Mouse (Mus musculus): ENCODE measurements around the gene Cdc42bpa.

The Cdc42bpa gene

DNA sequence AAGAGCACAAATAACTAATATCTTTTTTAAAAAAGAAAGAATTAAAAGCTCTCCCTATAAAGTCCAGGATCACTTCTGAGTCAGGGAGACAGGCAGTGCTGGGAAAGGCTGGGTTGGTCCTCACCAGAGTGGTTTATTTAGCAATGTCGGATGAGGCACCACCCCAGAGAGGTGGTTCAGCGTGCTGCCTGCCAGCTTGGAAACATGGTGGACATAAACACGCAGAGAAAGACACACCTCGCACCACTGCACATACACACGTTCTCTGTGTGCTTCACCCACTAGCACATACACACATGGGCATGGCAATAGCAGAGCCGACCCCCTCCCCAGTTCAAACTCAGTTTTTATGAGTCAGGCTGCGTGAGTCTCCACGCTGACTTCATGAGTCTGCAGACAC lies 230.8 kb downstream of the Cdc42bpa start:
- no peak for DNase-seq (ENCODE audit: low spot score in 2 of 2)

DNA sequence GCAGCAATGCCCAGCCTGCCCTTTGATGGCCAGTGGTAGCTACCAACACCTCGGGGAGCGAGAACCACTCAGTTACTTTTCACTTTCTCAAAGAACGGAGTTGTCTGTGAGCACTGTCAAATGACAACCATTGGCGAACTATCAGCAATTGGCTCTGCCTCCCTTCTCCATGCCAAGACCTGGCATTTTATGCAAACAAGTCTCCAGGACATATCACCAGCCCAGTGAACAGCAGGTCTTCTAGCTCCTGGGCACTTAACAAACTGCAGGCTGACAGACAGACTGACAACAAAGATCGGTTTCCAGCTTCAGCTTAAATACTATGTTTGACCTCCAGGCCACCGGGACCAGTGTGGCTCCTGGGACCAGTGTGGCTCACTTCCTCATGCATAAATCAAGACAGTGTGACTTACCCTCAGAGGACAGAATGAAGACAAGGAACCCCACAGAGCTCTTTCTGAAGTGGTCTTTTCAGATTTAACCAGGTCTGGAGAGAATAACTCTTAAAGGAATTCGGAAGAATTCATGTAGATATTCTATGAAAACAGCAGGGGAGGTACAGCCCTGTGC lies 231.5 kb downstream of the Cdc42bpa start:
- DNase-seq (ENCODE audit: low spot score in 2 of 2), result no peak

DNA sequence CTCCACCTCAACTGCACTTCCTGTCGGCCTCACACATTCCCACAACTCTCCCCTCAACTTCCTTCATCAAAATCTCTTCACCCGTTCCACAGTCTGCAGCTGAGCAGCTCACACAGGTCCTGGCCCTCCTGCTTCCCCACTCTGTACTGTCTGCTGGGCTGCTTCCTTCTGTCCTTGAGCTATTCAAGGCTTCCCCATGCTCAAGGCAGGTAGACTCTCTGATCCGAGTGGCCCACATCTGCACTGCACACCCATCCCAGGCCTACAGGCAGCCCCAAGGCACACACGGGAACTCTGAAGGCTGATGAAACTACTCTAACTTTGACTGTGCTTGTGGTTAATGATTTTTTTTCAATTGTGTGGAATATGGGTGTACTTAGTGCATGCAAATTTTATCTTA lies 232.6 kb downstream of the Cdc42bpa start:
- no peak for DNase-seq (ENCODE audit: low spot score in 2 of 2)

DNA sequence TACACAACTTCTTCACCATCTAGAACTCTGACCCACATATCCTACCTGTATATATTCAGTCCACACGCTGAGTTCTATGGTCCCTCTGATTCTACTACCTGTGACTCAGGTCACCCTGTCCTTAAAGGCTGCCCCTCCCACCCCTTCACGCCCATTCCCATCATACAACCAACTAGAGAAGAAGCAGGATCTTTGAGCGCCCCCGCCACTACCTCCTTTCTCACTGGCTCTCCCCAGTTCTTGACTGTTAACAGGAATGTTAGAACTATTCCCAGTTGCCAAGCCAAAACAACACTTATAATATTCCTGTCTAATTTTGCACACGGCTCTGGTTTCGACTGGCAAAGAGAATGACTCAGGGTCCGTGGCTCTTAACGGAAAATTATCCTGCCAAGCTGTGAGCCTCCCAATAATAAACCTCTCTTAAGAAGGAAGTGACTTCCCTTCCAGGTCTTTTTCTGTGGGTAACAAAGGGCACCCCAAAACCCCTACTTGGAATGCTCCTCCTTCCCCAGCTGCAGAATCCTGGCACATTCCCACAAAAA lies 233.2 kb downstream of the Cdc42bpa start:
- DNase-seq (ENCODE audit: low spot score in 2 of 2), result no peak

DNA sequence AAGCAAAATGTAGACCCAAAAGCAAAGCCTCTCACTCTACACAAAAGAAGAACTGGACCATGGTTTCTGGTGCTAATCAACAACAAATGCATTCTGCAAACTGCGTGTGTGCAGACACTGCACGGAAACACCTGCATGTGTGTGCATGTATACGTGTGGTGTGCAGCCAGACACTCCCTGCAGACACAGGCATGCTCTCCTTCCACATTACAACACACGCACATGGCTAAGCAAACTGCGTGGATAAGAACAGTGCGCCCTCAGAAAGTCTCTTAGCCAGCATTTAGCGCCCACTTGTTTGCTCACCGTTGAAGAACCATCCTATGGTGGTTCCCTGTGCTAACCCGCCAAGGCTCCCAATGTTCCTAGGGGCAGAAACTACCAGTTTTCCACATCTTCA lies 233.8 kb downstream of the Cdc42bpa start:
- DNase-seq (ENCODE audit: low spot score in 2 of 2), result no peak

DNA sequence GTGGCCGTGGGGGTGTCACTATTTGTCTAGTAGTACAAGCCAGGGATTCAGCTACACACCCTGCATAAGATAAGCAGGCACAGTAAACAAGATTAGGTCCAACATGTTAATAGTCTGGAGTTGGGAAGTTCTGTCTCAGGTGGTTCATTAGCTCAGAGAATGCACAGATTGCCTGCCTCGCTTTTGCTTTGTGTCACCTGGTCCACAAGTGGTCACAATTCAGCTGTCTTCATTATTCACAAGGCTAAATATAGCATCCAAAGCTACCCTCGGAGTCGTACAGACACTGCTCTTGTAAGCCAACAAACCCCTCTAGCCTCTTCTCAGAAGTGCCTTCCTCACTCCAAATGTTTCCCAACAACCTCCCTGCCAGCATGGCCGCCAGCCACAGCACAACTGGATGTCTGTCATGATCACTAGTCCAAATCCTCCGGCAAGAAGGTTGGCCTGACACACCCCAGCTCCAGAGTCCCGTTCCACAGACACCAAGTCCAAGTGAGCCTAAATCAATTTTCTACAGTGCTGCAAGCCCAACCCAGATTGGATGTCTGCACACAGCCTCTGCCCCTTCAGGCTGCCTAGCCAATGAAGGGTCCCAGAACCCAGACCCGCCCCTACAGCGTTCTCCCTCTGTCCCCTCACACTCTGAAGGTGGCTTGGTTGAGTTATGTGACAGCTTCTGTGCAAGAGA lies 234.7 kb downstream of the Cdc42bpa start:
- peak in 1 of 2 experiments; percentile 54 for DNase-seq (ENCODE audit: low spot score in 2 of 2)

DNA sequence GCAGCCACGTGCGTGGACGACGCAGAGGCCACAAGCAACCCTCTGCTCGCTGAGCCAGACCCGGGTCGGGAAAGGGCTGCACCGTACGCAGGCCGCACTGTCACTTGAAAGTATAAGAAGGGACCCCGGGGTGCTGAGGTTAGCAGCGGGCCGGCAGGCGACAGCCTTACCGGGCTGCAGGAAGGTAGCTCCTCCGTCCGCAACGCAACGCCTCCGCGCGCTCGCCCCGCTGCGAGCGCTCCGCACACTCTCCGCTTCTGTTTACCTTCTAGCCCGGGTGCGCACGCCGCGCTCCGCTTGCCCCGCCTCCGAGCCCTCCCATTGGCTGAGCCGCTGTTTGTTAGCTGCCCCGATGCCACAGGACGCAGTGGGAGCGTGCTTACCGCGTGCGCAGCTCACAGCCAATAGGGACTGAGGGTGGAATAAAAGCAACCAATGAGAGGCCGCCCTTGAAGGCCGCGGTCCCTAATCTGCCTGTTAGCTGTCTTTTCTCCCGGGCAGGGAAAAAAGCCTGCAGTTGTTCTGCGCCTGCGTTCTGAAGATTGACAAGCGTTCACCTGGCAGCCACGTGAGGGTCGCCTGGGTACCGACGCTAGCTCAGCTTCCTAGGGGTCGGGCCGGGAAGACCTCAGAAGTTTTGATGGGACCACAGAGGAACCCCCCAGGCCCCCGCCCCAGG lies 235.6 kb downstream of the Cdc42bpa start:
- DNase-seq (ENCODE audit: low spot score in 2 of 2), result peak; percentile 97 to 99

DNA sequence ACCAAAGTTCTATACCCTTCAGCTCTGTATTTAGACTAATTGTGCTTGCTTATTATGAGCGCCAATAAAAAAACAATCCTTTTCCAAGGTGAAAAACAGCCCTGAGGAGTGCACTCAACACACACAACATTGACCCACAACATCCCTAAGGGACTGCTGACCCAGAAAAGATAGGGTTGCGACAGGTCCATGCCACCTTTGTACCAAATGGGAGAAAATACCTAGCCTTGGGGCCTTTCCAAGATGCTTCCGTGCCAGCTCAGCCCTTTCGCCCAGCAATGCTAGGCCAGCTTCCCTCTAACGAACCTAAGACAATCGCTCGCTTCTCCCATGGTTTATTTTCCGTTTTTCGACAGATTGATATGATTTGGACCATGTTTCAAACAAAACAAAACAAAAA lies 236.2 kb downstream of the Cdc42bpa start:
- peak in 1 of 2 experiments; percentile 48 for DNase-seq (ENCODE audit: low spot score in 2 of 2)

DNA sequence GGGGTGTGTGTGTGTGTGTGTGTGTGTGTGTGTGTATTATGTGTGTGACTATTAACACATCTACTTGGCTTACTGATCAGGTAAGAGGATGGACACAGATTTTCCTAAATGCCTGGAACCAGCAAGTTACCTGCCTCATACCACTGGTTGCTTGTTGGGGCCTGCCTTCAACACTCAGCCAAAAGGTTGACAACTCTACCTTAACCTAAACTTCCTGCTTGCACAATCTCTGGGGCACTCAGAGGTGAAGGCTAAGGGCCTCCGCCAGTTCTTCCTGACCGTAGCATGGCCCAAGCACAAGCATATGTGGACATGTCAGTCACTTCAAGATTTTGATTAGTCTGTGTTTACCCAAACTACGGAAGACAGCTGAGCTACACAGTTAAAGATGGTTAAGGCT lies 237.7 kb downstream of the Cdc42bpa start:
- peak; percentile 60 to 62 for DNase-seq (ENCODE audit: low spot score in 2 of 2)

DNA sequence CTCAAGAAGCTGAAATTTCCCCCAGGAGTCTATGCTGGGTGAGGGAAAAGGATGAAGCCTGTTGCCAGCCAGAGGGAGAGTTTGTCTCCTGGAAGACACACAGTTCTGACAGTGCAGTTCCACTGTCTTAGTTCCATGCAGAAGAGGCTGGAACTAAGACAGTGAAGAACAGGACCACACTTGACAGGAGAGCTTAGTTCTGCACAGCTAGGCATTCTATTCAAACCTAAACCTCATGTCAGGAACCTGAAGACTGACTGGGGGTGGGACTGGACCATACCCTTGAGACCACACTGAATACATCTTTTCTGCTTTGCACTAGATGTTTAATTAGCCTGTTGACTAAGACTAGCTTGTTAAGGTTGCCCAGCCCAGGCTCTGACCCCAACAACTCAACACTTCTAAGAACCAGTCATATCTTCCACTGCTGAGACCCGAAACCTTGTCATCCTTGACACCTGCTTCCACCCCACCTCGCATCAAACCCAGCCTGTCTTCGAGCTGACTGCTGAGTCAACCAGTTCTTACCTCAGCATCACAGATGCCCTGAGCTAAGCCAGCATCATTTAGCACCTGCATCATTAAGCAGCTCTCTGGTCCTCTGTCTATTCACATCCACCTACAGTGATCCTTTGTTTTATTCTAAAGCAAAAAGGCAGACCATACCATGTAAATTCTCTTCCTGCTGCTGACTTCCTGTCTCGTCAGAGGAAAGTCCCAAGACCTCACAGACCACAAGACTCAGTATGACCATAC lies 238.9 kb downstream of the Cdc42bpa start, which contains the start of gene Coq8a:
Gene Coq8a (minus strand): TSS at position 644 of the 756 bp plus-strand sequence.
- DNase-seq (ENCODE audit: low spot score in 2 of 2), result no peak

DNA sequence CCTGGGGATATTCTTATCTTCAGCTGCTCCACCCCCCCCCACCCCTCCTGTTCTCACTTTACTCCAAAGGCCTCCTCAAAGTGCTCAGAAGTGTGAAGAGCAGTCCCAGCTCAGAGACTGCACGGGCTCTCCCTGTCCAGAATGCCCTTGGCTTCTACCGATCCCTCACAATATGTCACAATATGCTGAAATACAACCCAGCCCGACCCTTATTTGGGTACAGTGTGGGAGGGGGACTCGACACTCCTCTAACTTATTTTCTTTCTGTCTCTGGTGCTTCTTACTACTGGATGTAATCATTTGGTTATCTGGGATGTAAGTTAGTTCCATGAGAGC lies 239.4 kb downstream of the Cdc42bpa start:
- DNase-seq (ENCODE audit: low spot score in 2 of 2), result no peak

DNA sequence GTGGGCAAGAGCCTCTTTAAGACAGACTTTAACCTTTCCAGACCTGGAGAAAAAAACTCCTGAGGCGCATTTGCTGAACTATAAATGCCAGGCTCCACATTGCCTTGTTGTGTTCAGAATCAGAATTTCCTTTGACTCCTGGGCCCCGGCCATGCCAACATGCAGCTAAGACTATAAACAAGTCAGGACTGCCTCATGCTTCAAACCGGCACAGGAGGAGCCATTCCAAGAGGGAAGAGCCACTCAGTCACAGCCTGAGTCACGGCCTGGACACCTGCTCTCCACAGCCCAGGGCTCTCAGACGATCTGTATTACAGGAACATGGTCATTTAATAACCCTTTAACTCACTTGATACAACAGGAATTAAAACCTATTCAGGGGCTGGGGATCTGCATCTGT lies 240.4 kb downstream of the Cdc42bpa start:
- DNase-seq (ENCODE audit: low spot score in 2 of 2), result no peak

DNA sequence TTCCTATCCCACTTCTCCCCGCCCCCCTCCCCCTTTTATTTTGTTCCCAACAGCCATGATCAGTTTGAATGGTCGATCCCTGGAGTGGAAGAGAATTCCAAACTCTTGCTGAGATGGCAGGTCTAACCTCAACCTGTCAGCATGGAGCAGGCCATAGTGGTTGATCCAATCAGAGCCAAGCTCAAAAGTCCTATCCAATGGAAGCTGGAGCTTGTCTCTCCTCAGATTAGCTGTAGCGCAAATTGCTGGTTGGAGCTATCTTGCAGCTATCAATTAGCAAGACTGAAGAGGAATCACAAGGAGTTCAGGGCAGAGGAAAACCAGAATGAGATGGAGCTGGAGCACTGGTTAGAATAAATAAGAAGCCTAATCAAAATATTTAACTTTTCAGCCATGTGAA lies 248.1 kb downstream of the Cdc42bpa start:
- DNase-seq (ENCODE audit: low spot score in 2 of 2), result no peak

DNA sequence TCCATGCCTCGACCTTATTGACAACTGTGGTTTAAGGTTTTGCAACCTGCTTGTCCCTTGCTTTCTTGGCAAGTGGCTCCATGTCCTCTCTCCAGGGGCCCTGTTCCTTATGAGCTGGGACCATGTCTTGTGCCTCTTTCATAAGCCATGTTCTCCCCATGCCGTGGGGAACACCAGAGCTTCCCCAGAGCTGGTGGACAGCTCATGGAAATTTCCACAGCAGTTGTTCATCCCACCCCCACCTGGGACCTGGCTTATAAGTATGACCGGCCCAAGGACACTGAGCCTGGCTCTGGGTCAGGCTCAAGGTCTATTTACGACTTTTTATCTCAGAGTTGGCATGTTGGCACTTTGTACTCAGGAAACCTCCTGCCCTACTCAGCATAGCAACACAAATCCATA lies 249.8 kb downstream of the Cdc42bpa start:
- no peak for DNase-seq (ENCODE audit: low spot score in 2 of 2)

DNA sequence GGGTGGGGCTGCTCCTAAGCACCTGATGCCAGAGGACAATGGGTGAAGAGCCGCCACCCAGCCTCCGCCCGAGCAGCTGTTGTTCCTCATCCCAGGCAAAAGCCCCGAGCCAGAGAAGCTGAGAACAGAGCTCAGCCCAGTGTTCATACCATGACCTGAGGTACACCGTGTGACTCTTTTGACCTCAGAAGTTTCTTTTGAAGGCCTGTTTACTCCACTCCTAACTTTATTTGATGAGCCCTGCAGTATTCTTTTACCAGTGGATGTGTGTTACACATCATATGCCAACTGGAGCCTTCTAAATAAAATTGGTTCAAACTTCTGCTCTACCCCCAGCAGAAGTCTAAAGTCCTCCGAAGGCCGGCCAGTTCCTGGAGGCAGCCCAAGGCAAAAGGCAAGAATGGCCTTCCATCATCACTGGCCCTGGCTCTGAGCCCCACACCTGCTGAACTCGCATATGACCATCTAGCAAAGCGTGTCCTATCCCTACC lies 250.6 kb downstream of the Cdc42bpa start:
- no peak for DNase-seq (ENCODE audit: low spot score in 2 of 2)

DNA sequence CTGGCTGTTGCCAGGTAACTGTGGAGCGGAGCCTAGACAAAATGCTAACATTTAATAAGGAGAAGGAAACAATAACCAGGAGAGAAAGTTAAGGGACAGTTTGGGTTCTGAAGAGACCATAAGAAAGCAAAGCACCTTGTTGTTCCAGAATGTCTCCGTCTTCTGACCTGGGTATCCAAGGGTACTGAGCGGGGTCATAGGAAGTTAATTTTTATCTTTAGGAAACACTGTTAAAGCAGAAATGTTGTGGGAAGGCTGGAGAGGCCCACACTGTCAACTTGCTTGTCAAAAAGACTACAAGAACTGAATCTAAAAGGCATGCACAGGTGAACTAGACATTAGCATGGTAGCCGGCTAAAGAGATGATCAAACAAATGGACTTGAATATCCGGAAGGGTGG lies 252.6 kb downstream of the Cdc42bpa start:
- no peak for DNase-seq (ENCODE audit: low spot score in 2 of 2)

DNA sequence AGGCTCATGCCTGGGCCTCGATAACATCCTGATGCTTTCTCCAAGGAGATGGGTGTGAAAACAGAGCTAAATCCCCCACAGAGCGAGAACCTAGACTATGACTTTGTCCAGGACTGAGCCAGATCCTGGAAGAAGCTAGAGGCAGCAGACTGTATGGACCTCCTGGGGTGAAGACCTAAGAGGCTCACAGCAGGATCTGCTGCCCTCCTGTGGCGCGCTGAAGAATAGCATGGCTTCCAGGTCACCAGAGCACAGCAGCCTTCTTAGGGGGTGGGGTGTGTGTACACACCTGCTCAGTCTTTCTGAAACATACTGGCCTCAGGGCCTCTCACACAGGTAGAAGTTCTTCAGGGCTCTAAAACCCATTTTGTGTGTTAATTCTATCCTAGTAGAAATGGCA lies 254.8 kb downstream of the Cdc42bpa start:
- DNase-seq (ENCODE audit: low spot score in 2 of 2), result peak; percentile 58 to 71

All from urinary bladder, postnatal 36 days (tissue).